Mouse (Mus musculus) hindbrain, embryonic 16.5 days (tissue): ENCODE measurements around the gene 2410131K14Rik. TPM values are rescaled to one million over a fixed set of nuclear protein-coding genes. Genes with fewer than 3 reads are reported as not detected.

ENCODE experiments used
- ATAC-seq: fragments of 200-750 bp; cut with Nextera tagmentation; 2 replicates; pipeline ENCODE4 v1.8.0; 2017; ENCODE audit warnings: moderate TSS enrichment, moderate library complexity
- H3K27ac ChIP-seq: fragments of 300-500 bp; sonication (generic); 2 replicates; pipeline ENCODE4 v1.5.1; 2014; ENCODE audit warnings: low read depth, mild to moderate bottlenecking, control low read depth, low read length, moderate library complexity
- H3K27me3 ChIP-seq: fragments of 300-500 bp; sonication (generic); replicated peaks from 2 replicates; pipeline ENCODE4 v1.6.1; 2014; ENCODE audit warnings: low read length; ENCODE audit not compliant: control insufficient read depth, insufficient read depth
- H3K36me3 ChIP-seq: fragments of 300-500 bp; sonication (generic); 2 replicates; pipeline ENCODE4 v1.6.1; 2014; ENCODE audit warnings: mild to moderate bottlenecking, low read length, moderate library complexity, mixed read lengths; ENCODE audit not compliant: control insufficient read depth, insufficient read depth
- H3K4me1 ChIP-seq: fragments of 300-500 bp; sonication (generic); 2 replicates; pipeline ENCODE4 v1.6.1; 2014; ENCODE audit warnings: low read depth, low read length; ENCODE audit not compliant: control insufficient read depth, insufficient read depth
- H3K4me2 ChIP-seq: fragments of 300-500 bp; sonication (generic); 2 replicates; pipeline ENCODE4 v1.6.1; 2014; ENCODE audit warnings: mild to moderate bottlenecking, low read length, control low read depth, moderate library complexity
- H3K4me3 ChIP-seq: fragments of 300-500 bp; sonication (generic); 2 replicates; pipeline ENCODE4 v1.5.1; 2014; ENCODE audit warnings: mild to moderate bottlenecking, low read length, control low read depth, moderate library complexity
- H3K9ac ChIP-seq: fragments of 300-500 bp; sonication (generic); 2 replicates; pipeline ENCODE4 v1.6.1; 2014; ENCODE audit warnings: low read depth, mild to moderate bottlenecking, control low read depth, low read length, moderate library complexity
- H3K9me3 ChIP-seq: fragments of 300-500 bp; sonication (generic); 2 replicates; pipeline ENCODE4 v1.6.1; 2014; ENCODE audit warnings: mild to moderate bottlenecking, low read length, moderate library complexity; ENCODE audit not compliant: control insufficient read depth
- WGBS: fragments of 180-500 bp; shearing (Covaris S2); extraction: QIAGEN DNeasy Blood & Tissue Kit; methylation state at CpG from one replicate; pipeline ENCODE4 v1.1.7; 2014; 5-methylcytosine and 5-hydroxymethylcytosine counted together
- polyA plus RNA-seq: library from polyadenylated mRNA; unstranded; fragments of >200 nt; fragmentation: Nextera tagmentation; extraction: Ambion mirVana; gene quantifications from 2 replicates; pipeline ENCODE4 v1.2.1, GENCODE M21; 2015

2410131K14Rik gene
- polyA plus RNA-seq, 1 experiment from 2014 or later = 18.1 TPM

- 53% methylated on average over 9 of the region's 9 CpGs for WGBS
- Histone ChIP-seq H3K4me1 (no peaks in the 10 kb centered on the region), H3K4me3 (no peak overlapping the region), H3K27ac (no peak overlapping the region), H3K9me3 (no peaks in the 10 kb centered on the region), H3K9ac (no peak overlapping the region), H3K4me2 (no peak overlapping the region), H3K27me3 (no peaks in the 10 kb centered on the region), H3K36me3 (peaks cover 18% of the 10 kb centered on the region)
- peak; percentile 67 for ATAC-seq
Measured at GRCm38 (mm10) chr5:118223142-118223757, 21.8 kb upstream of the 2410131K14Rik start.

GRCm38 (mm10) chr5:118230071-118230611 is 14.9 kb upstream of the 2410131K14Rik start:
- H3K4me2 ChIP-seq = no peak overlapping the region
- no peak overlapping the region for H3K9ac ChIP-seq
- no peak overlapping the region for H3K27ac ChIP-seq
- H3K9me3 ChIP-seq = no peaks in the 10 kb centered on the region
- no peaks in the 10 kb centered on the region for H3K27me3 ChIP-seq
- H3K36me3 ChIP-seq = peaks cover 41% of the 10 kb centered on the region
- H3K4me1 ChIP-seq = no peaks in the 10 kb centered on the region
- H3K4me3 ChIP-seq = no peak overlapping the region
- WGBS = 94% methylated on average over 13 of the region's 13 CpGs
- ATAC-seq = no peak

GRCm38 (mm10) chr5:118236891-118237290 is 8.1 kb upstream of the 2410131K14Rik start:
- H3K36me3 ChIP-seq = peaks cover 15% of the 10 kb centered on the region
- H3K4me3 ChIP-seq = no peak overlapping the region
- H3K27me3 ChIP-seq = no peaks in the 10 kb centered on the region
- no peak overlapping the region for H3K4me2 ChIP-seq
- H3K4me1 ChIP-seq = no peaks in the 10 kb centered on the region
- 0 out of 2 replicates have a peak, but pooled peaks have one; percentile 20 for ATAC-seq
- H3K27ac ChIP-seq = no peak overlapping the region
- H3K9me3 ChIP-seq = no peaks in the 10 kb centered on the region
- no peak overlapping the region for H3K9ac ChIP-seq
- 86% methylated on average over 12 of the region's 12 CpGs for WGBS

GRCm38 (mm10) chr5:118239671-118240070 is 5.4 kb upstream of the 2410131K14Rik start:
- H3K36me3 ChIP-seq = peaks cover 9% of the 10 kb centered on the region; the same call in 1 of the 2 replicates

GRCm38 (mm10) chr5:118245606-118246308 is 730 bp downstream of the 2410131K14Rik start:
- WGBS = 8% methylated on average over 15 of the region's 15 CpGs

More at GRCm38 (mm10) chr5:118239671-118240070, 5.4 kb upstream of the 2410131K14Rik start:
- no peaks in the 10 kb centered on the region for H3K27me3 ChIP-seq
- H3K27ac ChIP-seq = no peak overlapping the region
- ATAC-seq = no peak
- H3K9me3 ChIP-seq = no peaks in the 10 kb centered on the region
- H3K4me2 ChIP-seq = no peak overlapping the region
- peaks cover 4% of the 10 kb centered on the region for H3K4me1 ChIP-seq
- WGBS = 91% methylated on average over 12 of the region's 12 CpGs
- no peak overlapping the region for H3K9ac ChIP-seq
- H3K4me3 ChIP-seq = no peak overlapping the region

GRCm38 (mm10) chr5:118247378-118247777 is 2.4 kb downstream of the 2410131K14Rik start:
- Histone ChIP-seq H3K4me3 (no peak overlapping the region), H3K4me1 (peaks cover 19% of the 10 kb centered on the region), H3K27me3 (no peaks in the 10 kb centered on the region), H3K9ac (no peak overlapping the region), H3K27ac (no peak overlapping the region), H3K36me3 (peaks cover 2% of the 10 kb centered on the region; the same call in 1 of the 2 replicates), H3K4me2 (no peak overlapping the region), H3K9me3 (no peaks in the 10 kb centered on the region)
- ATAC-seq = no peak
- 90% methylated on average over 8 of the region's 8 CpGs for WGBS

More at GRCm38 (mm10) chr5:118245606-118246308, 730 bp downstream of the 2410131K14Rik start:
- H3K9me3 ChIP-seq = no peaks in the 10 kb centered on the region
- H3K9ac ChIP-seq = peak overlapping the region; percentile 77
- ATAC-seq = peak; percentile 2; the same call in 1 of the 2 replicates
- H3K27me3 ChIP-seq = no peaks in the 10 kb centered on the region
- peaks cover 2% of the 10 kb centered on the region; the same call in 1 of the 2 replicates for H3K36me3 ChIP-seq
- H3K4me1 ChIP-seq = peaks cover 19% of the 10 kb centered on the region
- H3K4me2 ChIP-seq = peak overlapping the region; percentile 87
- H3K4me3 ChIP-seq = peak overlapping the region; percentile 78
- peak overlapping the region; percentile 83 for H3K27ac ChIP-seq

- Histone ChIP-seq H3K27me3 (no peaks in the 10 kb centered on the region), H3K36me3 (no peaks in the 10 kb centered on the region; the same call in 1 of the 2 replicates), H3K9me3 (no peaks in the 10 kb centered on the region), H3K4me1 (peaks cover 12% of the 10 kb centered on the region), H3K4me2 (no peak overlapping the region), H3K9ac (no peak overlapping the region), H3K4me3 (no peak overlapping the region), H3K27ac (no peak overlapping the region)
- ATAC-seq = no peak
- 71% methylated on average over 6 of the region's 7 CpGs for WGBS
Measured at GRCm38 (mm10) chr5:118250987-118251386, 6.0 kb downstream of the 2410131K14Rik start.

GRCm38 (mm10) chr5:118253551-118253950 is 8.5 kb downstream of the 2410131K14Rik start:
- Histone ChIP-seq H3K27ac (no peak overlapping the region), H3K4me2 (no peak overlapping the region), H3K9me3 (no peaks in the 10 kb centered on the region), H3K4me1 (no peaks in the 10 kb centered on the region; the same call in 1 of the 2 replicates), H3K4me3 (no peak overlapping the region), H3K27me3 (no peaks in the 10 kb centered on the region), H3K9ac (no peak overlapping the region), H3K36me3 (peaks cover 15% of the 10 kb centered on the region)
- ATAC-seq = no peak
- 82% methylated on average over 3 of the region's 3 CpGs for WGBS

- Histone ChIP-seq H3K9ac (no peak overlapping the region), H3K9me3 (no peaks in the 10 kb centered on the region), H3K4me3 (no peak overlapping the region), H3K27ac (no peak overlapping the region), H3K27me3 (no peaks in the 10 kb centered on the region), H3K36me3 (peaks cover 32% of the 10 kb centered on the region), H3K4me1 (peaks cover 6% of the 10 kb centered on the region), H3K4me2 (no peak overlapping the region)
- no peak for ATAC-seq
- WGBS = 93% methylated on average over 4 of the region's 4 CpGs
Measured at GRCm38 (mm10) chr5:118256981-118257380, 12.0 kb downstream of the 2410131K14Rik start.
